Mouse (Mus musculus) Patski (cell line): ENCODE measurements at regions not wholly inside any gene's neighbourhood (a gene's known extent, or its start where the extent isn't known, plus 50 kb on each side); places are given as distances from the start of the nearest gene placed in this dataset.

Source experiments
- ATAC-seq: fragments of 100-300 bp; one replicate; pipeline ENCODE4 v1.8.0; 2021
- CTCF ChIA-PET: fragments of 350-600 bp; sonication (Branson Sonifier 250); formaldehyde crosslinking; loops from one replicate; lab custom pipeline; 2022; ENCODE audit warnings: inconsistent platforms; lab: Charles Lee
- POLR2A ChIA-PET: fragments of 350-600 bp; sonication (Branson Sonifier 250); formaldehyde crosslinking; loops from one replicate; lab custom pipeline; 2022; ENCODE audit warnings: antibody characterized with exemption, inconsistent platforms; lab: Charles Lee
- DNase-seq: peaks from one replicate; pipeline ENCODE4 v3.0.0-alpha.2; 2011; ENCODE audit warnings: low read depth, low spot score
- H3K27me3 ChIP-seq: fragments of 371-371 bp; one replicate; pipeline ENCODE4 v1.5.1; 2021
- CTCF ChIP-seq: fragments of 100-300 bp; IDR thresholded peaks from one replicate; pipeline ENCODE4 v1.5.1; 2021
- in situ Hi-C: fragments of 300-500 bp; cut with MboI; formaldehyde crosslinking; loops from 3 replicates; pipeline ENCODE4 v1.11.1; 2018; ENCODE audit warnings: low pct_unique_long_range_greater_than_20kb, mixed read lengths

- in situ Hi-C loops: no loop called here
- TF ChIP-seq CTCF: no peak
- peaks cover 52% of the 10 kb centered on the region for H3K27me3 ChIP-seq
- POLR2A ChIA-PET: no interaction called here
- CTCF ChIA-PET: interaction anchor here (1.1 kb wide), 1 partner anchor 12 kb away, joined by 3 read pairs; no protein-coding TSS in a partner anchor
- DNase-seq (no peak), ATAC-seq (no peak)
Observed at GRCm38 (mm10) chr5:33485765-33486164, 52.0 kb upstream of the Nkx1-1 start.
